Mouse (Mus musculus) olfactory bulb, adult 2 months (tissue): Measurements from ENCODE around the gene 3110040N11Rik.
A peak's percentile ranks its signal among the peaks of the same experiment; 100 is the strongest.

ENCODE experiments used
- CTCF ChIP-seq: fragments of 200-500 bp; IDR thresholded peaks from 2 replicates; pipeline ENCODE4 v1.5.1; 2012; ENCODE audit warnings: low read depth, mild to moderate bottlenecking, low read length, moderate library complexity; ENCODE audit not compliant: insufficient read depth
- POLR2A ChIP-seq: fragments of 200-500 bp; IDR thresholded peaks from 2 replicates; pipeline ENCODE4 v1.6.1; 2012; ENCODE audit warnings: mild to moderate bottlenecking, low read depth, low read length, moderate library complexity; ENCODE audit not compliant: insufficient read depth

- TF ChIP-seq POLR2A: peak; percentile 78
- TF ChIP-seq CTCF: no peak
These were observed 40.2 kb upstream of the 3110040N11Rik start, which contains the start of gene Btbd1 for GRCm38 (mm10) chr7:81829379-81829894.
